Mouse (Mus musculus) CH12.LX (cell line): ENCODE measurements around the gene Dazl. TPM values are rescaled to one million over a fixed set of nuclear protein-coding genes. Genes with fewer than 3 reads are reported as not detected.

ENCODE experiments used
- DNase-seq: peaks from one replicate; pipeline ENCODE4 v3.0.0-alpha.2; 2013; ENCODE audit errors: extremely low read depth
- H3K27ac ChIP-seq: 2 replicates; pipeline ENCODE4 v1.5.1; 2012; ENCODE audit warnings: low read depth, mild to moderate bottlenecking, control low read depth, moderate library complexity; ENCODE audit not compliant: insufficient read depth
- H3K27me3 ChIP-seq: replicated peaks from 2 replicates; pipeline ENCODE3; 2012; ENCODE audit warnings: inconsistent platforms
- H3K36me3 ChIP-seq, 2 experiments: replicated peaks in 1 of 2; 2 replicates each; pipeline versions ENCODE3 to v1.6.1; 2012; ENCODE audit warnings: inconsistent platforms in 1 of 2, low read length in 1 of 2, mild to moderate bottlenecking in 1 of 2, mixed read lengths in 1 of 2, moderate library complexity in 1 of 2; ENCODE audit not compliant: control insufficient read depth in 1 of 2, insufficient read depth in 1 of 2
- H3K4me1 ChIP-seq, 2 experiments: 2 replicates each; pipeline ENCODE4 v1.6.1; 2012; ENCODE audit warnings: inconsistent platforms in 1 of 2, moderate library complexity in 1 of 2; ENCODE audit not compliant: insufficient read depth in 2 of 2, control insufficient read depth in 1 of 2
- H3K4me2 ChIP-seq: 2 replicates; pipeline ENCODE4 v1.6.1; 2012; ENCODE audit warnings: low read depth, mild to moderate bottlenecking, control low read depth; ENCODE audit not compliant: poor library complexity, insufficient read depth, severe bottlenecking
- H3K4me3 ChIP-seq, 3 experiments: fragments of 150-350 bp in 1 of 3; sonication (generic) in 1 of 3; replicated peaks in 1 of 3; 2 replicates each; pipeline versions ENCODE3 to v1.5.1; 2011 to 2012; ENCODE audit warnings: low read depth in 2 of 3, low read length in 2 of 3, mild to moderate bottlenecking in 2 of 3, moderate library complexity in 2 of 3, control low read depth in 1 of 3, improper control_type of control experiment in 1 of 3, inconsistent platforms in 1 of 3, mixed read lengths in 1 of 3; ENCODE audit not compliant: poor library complexity in 1 of 3
- H3K79me2 ChIP-seq: replicated peaks from 2 replicates; pipeline ENCODE4 v1.6.1; 2012; ENCODE audit warnings: mild to moderate bottlenecking, moderate library complexity; ENCODE audit not compliant: control insufficient read depth, poor library complexity, insufficient read depth, severe bottlenecking; ENCODE audit errors: extremely low read depth
- H3K9ac ChIP-seq: 2 replicates; pipeline ENCODE4 v1.6.1; 2012; ENCODE audit warnings: low read depth, mild to moderate bottlenecking, control low read depth, moderate library complexity; ENCODE audit not compliant: insufficient read depth
- H3K9me3 ChIP-seq: replicated peaks from 2 replicates; pipeline ENCODE3; 2012; ENCODE audit warnings: low read length, inconsistent platforms, mixed read lengths
- CHD1 ChIP-seq: IDR thresholded peaks from 2 replicates; pipeline ENCODE4 v1.6.1; 2012; ENCODE audit warnings: low read depth, low read length, improper control_type of control experiment, inconsistent platforms
- CHD2 ChIP-seq: IDR thresholded peaks from 2 replicates; pipeline ENCODE4 v1.6.1; 2011; ENCODE audit warnings: low read length, improper control_type of control experiment
- ELF1 ChIP-seq: IDR thresholded peaks from 2 replicates; pipeline ENCODE4 v1.6.1; 2014; ENCODE audit warnings: low read depth, mild to moderate bottlenecking, inconsistent platforms, low read length, improper control_type of control experiment
- EP300 ChIP-seq: IDR thresholded peaks from 2 replicates; pipeline ENCODE4 v1.6.1; 2011; ENCODE audit warnings: low read length, improper control_type of control experiment
- IRF4 ChIP-seq: IDR thresholded peaks from 2 replicates; pipeline ENCODE4 v1.6.1; 2014; ENCODE audit warnings: low read depth, mild to moderate bottlenecking, inconsistent platforms, low read length, improper control_type of control experiment
- JUN ChIP-seq: IDR thresholded peaks from 2 replicates; pipeline ENCODE4 v1.6.1; 2011; ENCODE audit warnings: low read depth, mild to moderate bottlenecking, low read length, improper control_type of control experiment, moderate library complexity; ENCODE audit not compliant: insufficient read depth
- JUND ChIP-seq: conservative IDR thresholded peaks from 2 replicates; pipeline ENCODE4 v1.6.1; 2011; ENCODE audit warnings: low read depth, low read length, improper control_type of control experiment
- MAFK ChIP-seq: IDR thresholded peaks from 2 replicates; pipeline ENCODE4 v1.6.1; 2011; ENCODE audit warnings: low read length, improper control_type of control experiment; ENCODE audit not compliant: insufficient replicate concordance
- MXI1 ChIP-seq: IDR thresholded peaks from 2 replicates; pipeline ENCODE4 v1.6.1; 2011; ENCODE audit warnings: mild to moderate bottlenecking, low read depth, low read length, improper control_type of control experiment
- NELFE ChIP-seq: IDR thresholded peaks from 2 replicates; pipeline ENCODE4 v1.6.1; 2011; ENCODE audit warnings: low read depth, low read length, improper control_type of control experiment
- NRF1 ChIP-seq: IDR thresholded peaks from 2 replicates; pipeline ENCODE4 v1.6.1; 2014; ENCODE audit warnings: low read depth, mild to moderate bottlenecking, inconsistent platforms, low read length, improper control_type of control experiment, moderate library complexity
- PAX5 ChIP-seq: IDR thresholded peaks from 2 replicates; pipeline ENCODE4 v1.6.1; 2012; ENCODE audit warnings: low read length, inconsistent platforms, mixed read lengths
- POLR2A ChIP-seq: IDR thresholded peaks from 2 replicates; pipeline ENCODE4 v1.6.1; 2011; ENCODE audit warnings: low read depth, mild to moderate bottlenecking, improper control_type of control experiment, low read length
- RAD21 ChIP-seq: IDR thresholded peaks from 2 replicates; pipeline ENCODE4 v1.6.1; 2011; ENCODE audit warnings: low read depth, mild to moderate bottlenecking, low read length, improper control_type of control experiment, moderate library complexity
- RCOR1 ChIP-seq: conservative IDR thresholded peaks from 2 replicates; pipeline ENCODE4 v1.6.1; 2012; ENCODE audit warnings: low read depth, mild to moderate bottlenecking, inconsistent platforms, low read length, improper control_type of control experiment
- SIN3A ChIP-seq: IDR thresholded peaks from 2 replicates; pipeline ENCODE4 v1.6.1; 2012; ENCODE audit warnings: low read length, improper control_type of control experiment, inconsistent platforms
- TBP ChIP-seq: conservative IDR thresholded peaks from 2 replicates; pipeline ENCODE4 v1.6.1; 2011; ENCODE audit warnings: low read depth, low read length, improper control_type of control experiment
- USF2 ChIP-seq: conservative IDR thresholded peaks from 2 replicates; pipeline ENCODE4 v1.6.1; 2011; ENCODE audit warnings: low read depth, low read length, improper control_type of control experiment
- ZC3H11A ChIP-seq: IDR thresholded peaks from 2 replicates; pipeline ENCODE4 v1.6.1; 2012; ENCODE audit warnings: low read depth, mild to moderate bottlenecking, inconsistent platforms, low read length, improper control_type of control experiment
- ZMIZ1 ChIP-seq: IDR thresholded peaks from 2 replicates; pipeline ENCODE4 v1.6.1; 2012; ENCODE audit warnings: low read depth, mild to moderate bottlenecking, inconsistent platforms, low read length, improper control_type of control experiment
- ZNF384 ChIP-seq: IDR thresholded peaks from 2 replicates; pipeline ENCODE4 v1.6.1; 2012; ENCODE audit warnings: low read depth, low read length, improper control_type of control experiment, inconsistent platforms
- dilution Hi-C: fragments of 300-500 bp; cut with MboI; formaldehyde crosslinking; loops from 2 replicates; pipeline ENCODE4 v1.14.3; 2020; ENCODE audit warnings: low sequenced_read_pairs; ENCODE audit not compliant: extremely low pct_unique_long_range_greater_than_20kb, extremely low pct_ligation_motif_present
- in situ Hi-C: fragments of 300-500 bp; cut with MboI; formaldehyde crosslinking; loops from 3 replicates; pipeline ENCODE4 v1.14.3; 2019; ENCODE audit warnings: low sequenced_read_pairs, low pct_ligation_motif_present, low pct_unique_long_range_greater_than_20kb, mixed read lengths
- polyA plus RNA-seq: library from polyadenylated mRNA; unstranded; fragments of >175 nt; gene quantifications from 2 replicates; pipeline ENCODE4 v1.2.1, GENCODE M21; 2012; ENCODE audit warnings: low read depth; ENCODE audit not compliant: insufficient read length
- total RNA-seq, 2 experiments: library from RNA; depleted of rRNA; stranded (reverse); fragments of 300-350 nt in 1 of 2; fragments of >200 nt in 1 of 2; gene quantifications; 2 replicates each; pipeline ENCODE4 v1.2.3; 2012 to 2014

The Dazl gene
- total and polyA plus RNA-seq, 3 experiments = 0.09 TPM; not detected in 2

GRCm38 (mm10) chr17:50324658-50325057, 31.2 kb upstream of the Dazl start:
- dilution Hi-C loops = no loop called here
- Histone ChIP-seq H3K4me1 (no peaks in the 10 kb centered on the region), H3K36me3 (no peaks in the 10 kb centered on the region), H3K4me3 (no peak overlapping the region), H3K27me3 (no peaks in the 10 kb centered on the region), H3K79me2 (no peaks in the 10 kb centered on the region), H3K27ac (no peak overlapping the region), H3K9me3 (no peaks in the 10 kb centered on the region), H3K4me2 (no peak overlapping the region), H3K9ac (no peak overlapping the region)
- no peak for DNase-seq
- TF ChIP-seq ELF1 = no peak
- no peak for TF ChIP-seq IRF4
- TF ChIP-seq SIN3A = no peak
- no peak for TF ChIP-seq CHD2
- TF ChIP-seq JUND = no peak
- no peak for TF ChIP-seq TBP
- TF ChIP-seq POLR2A = no peak
- TF ChIP-seq USF2 = no peak
- TF ChIP-seq ZC3H11A = no peak
- no peak for TF ChIP-seq PAX5
- no peak for TF ChIP-seq RCOR1
- no peak for TF ChIP-seq JUN
- TF ChIP-seq ZNF384 = no peak
- no peak for TF ChIP-seq NELFE
- no peak for TF ChIP-seq NRF1
- TF ChIP-seq MXI1 = no peak
- no peak for TF ChIP-seq ZMIZ1
- in situ Hi-C loops = loop anchor here (25.0 kb wide), 1 partner anchor 463 kb away; no protein-coding TSS in a partner anchor

GRCm38 (mm10) chr17:50318810-50319209, 25.4 kb upstream of the Dazl start:
- no peaks in the 10 kb centered on the region for H3K36me3 ChIP-seq
- no peak for TF ChIP-seq ELF1
- no peak for TF ChIP-seq CHD1
- no peak for TF ChIP-seq RCOR1
- no peak for TF ChIP-seq SIN3A
- TF ChIP-seq MAFK = no peak
- TF ChIP-seq RAD21 = no peak
- no peak for TF ChIP-seq EP300
- dilution Hi-C loops (no loop called here), in situ Hi-C loops (no loop called here)
- H3K27ac ChIP-seq = no peak overlapping the region
- H3K27me3 ChIP-seq = no peaks in the 10 kb centered on the region
- no peak overlapping the region for H3K9ac ChIP-seq
- no peak overlapping the region for H3K4me3 ChIP-seq
- no peak overlapping the region for H3K4me2 ChIP-seq
- 0 out of 4 replicates have a peak, but pooled peaks cover 0 to 4% of the 10 kb centered on the region in 2 experiments for H3K4me1 ChIP-seq
- no peaks in the 10 kb centered on the region for H3K79me2 ChIP-seq
- no peak for DNase-seq
- H3K9me3 ChIP-seq = no peaks in the 10 kb centered on the region
